Mouse (Mus musculus) G1E (cell line): ENCODE results near the gene Lig4. TPM values are rescaled to one million over a fixed set of nuclear protein-coding genes. Genes with fewer than 3 reads are reported as not detected.
A peak's percentile ranks its signal among the peaks of the same experiment; 100 is the strongest.

Experiments
- ATAC-seq: 2 replicates; pipeline ENCODE4 v1.8.0; 2016; ENCODE audit warnings: mild to moderate bottlenecking; ENCODE audit not compliant: insufficient number of reproducible peaks, poor library complexity, low FRiP score, severe bottlenecking; ENCODE audit errors: extremely low read depth
- DNase-seq: peaks from one replicate; pipeline ENCODE4 v3.0.0; 2012; ENCODE audit warnings: low spot score
- H3K27me3 ChIP-seq: 2 replicates; pipeline ENCODE4 v1.6.1; 2012; ENCODE audit warnings: mild to moderate bottlenecking, low read length, inconsistent platforms; ENCODE audit not compliant: insufficient read depth
- H3K36me3 ChIP-seq: replicated peaks from 2 replicates; pipeline ENCODE3; 2012; ENCODE audit warnings: mild to moderate bottlenecking, inconsistent platforms
- H3K4me1 ChIP-seq: 2 replicates; pipeline ENCODE4 v1.6.1; 2012; ENCODE audit warnings: low read depth, low read length, inconsistent platforms, mixed read lengths; ENCODE audit not compliant: insufficient read depth
- H3K4me3 ChIP-seq: 2 replicates; pipeline ENCODE4 v1.5.1; 2012; ENCODE audit warnings: low read depth, mild to moderate bottlenecking, inconsistent platforms, low read length, moderate library complexity, mixed read lengths
- H3K9me3 ChIP-seq: replicated peaks from 2 replicates; pipeline ENCODE4 v1.6.1; 2012; ENCODE audit warnings: inconsistent platforms
- CTCF ChIP-seq: IDR thresholded peaks from 2 replicates; pipeline ENCODE4 v1.5.1; 2012; ENCODE audit warnings: low read depth, low read length, inconsistent platforms, mixed read lengths
- GATA1 ChIP-seq: IDR thresholded peaks from 2 replicates; pipeline ENCODE4 v1.6.1; 2012; ENCODE audit warnings: borderline replicate concordance, low read length, inconsistent platforms, mixed read lengths
- GATA2 ChIP-seq: IDR thresholded peaks from 2 replicates; pipeline ENCODE4 v1.6.1; 2012; ENCODE audit warnings: low read depth, low read length, inconsistent platforms, borderline replicate concordance
- POLR2AphosphoS5 ChIP-seq: IDR thresholded peaks from 2 replicates; pipeline ENCODE4 v1.6.1; 2012; ENCODE audit warnings: low read depth, low read length, inconsistent platforms; ENCODE audit not compliant: insufficient replicate concordance
- TAL1 ChIP-seq: conservative IDR thresholded peaks from 2 replicates; pipeline ENCODE4 v1.6.1; 2012; ENCODE audit warnings: low read depth, low read length, inconsistent platforms, mixed read lengths
- polyA plus RNA-seq: library from polyadenylated mRNA; stranded (reverse); fragments of >175 nt; gene quantifications from 2 replicates; pipeline ENCODE4 v1.2.3, GENCODE M21; 2012
- total RNA-seq, 2 experiments: library from RNA; stranded (forward) in 1 of 2; stranded (reverse) in 1 of 2; fragments of 200-1000 nt in 1 of 2; fragments of >200 nt in 1 of 2; fragmentation: Nextera tagmentation in 1 of 2; gene quantifications; 2 replicates each; pipeline ENCODE4 v1.2.3; 2014 to 2017

The Lig4 gene
- total RNA-seq (2014; fragmentation: Nextera tagmentation) (4.4 and 6.1 TPM in 2 replicates), total RNA-seq (2017) (0.87 and 1.5 TPM in 2 replicates), polyA plus RNA-seq (0.28 and 0.38 TPM in 2 replicates)

DNA sequence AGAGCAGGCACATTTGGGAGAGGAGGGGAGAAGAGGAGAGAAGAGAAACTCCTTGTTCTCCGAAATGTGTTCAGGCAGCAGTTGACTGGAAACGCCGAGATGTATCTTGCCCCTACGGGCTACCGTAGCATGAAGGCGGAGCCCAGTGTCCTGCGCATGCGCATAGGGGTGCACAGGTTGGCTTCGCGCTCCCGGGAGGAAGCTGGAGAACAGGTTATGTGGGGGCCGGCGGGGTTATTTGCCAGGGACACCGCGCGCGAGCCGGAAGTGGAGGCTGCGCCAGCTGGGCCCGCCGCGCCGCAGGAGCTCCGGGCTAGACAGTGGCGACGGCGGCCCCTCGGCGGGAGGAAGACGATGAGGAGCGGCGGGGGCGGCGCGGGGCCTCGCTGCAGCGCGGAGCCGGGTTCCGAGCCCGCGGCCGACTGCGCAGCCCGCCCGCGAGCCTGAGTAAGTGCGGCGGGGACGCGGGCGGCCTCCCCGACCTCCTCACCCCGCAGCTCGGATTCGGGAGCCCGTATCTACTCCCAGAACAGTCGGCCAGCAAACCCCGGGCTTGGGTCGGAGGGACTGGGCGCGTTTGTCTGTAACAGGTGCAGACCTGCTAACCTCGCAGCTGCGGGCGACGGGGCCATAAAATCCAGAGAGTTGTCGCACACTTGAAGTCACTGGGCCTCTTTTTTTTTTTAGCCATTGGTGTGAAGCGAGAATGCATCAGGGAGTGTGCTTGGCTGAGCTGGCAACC is at the start of gene Lig4, which contains the start of gene Abhd13:
Gene Lig4 (minus strand): TSS at position 114 of the 742 bp plus-strand sequence.
Gene Abhd13 (plus strand): TSS at position 135 of the 742 bp plus-strand sequence.
- no peak for TF ChIP-seq GATA1
- TF ChIP-seq CTCF: no peak
- TF ChIP-seq GATA2: no peak
- TF ChIP-seq POLR2AphosphoS5: no peak
- no peak for TF ChIP-seq TAL1

GRCm38 (mm10) chr8:10017231-10017630 is 39.7 kb upstream of the Lig4 start:
- Histone ChIP-seq H3K27me3 (no peaks in the 10 kb centered on the region; the same call in 1 of the 2 replicates), H3K36me3 (no peaks in the 10 kb centered on the region), H3K4me1 (no peaks in the 10 kb centered on the region), H3K4me3 (no peak overlapping the region), H3K9me3 (no peaks in the 10 kb centered on the region)
- TF ChIP-seq CTCF (no peak), POLR2AphosphoS5 (no peak), GATA1 (no peak), GATA2 (no peak), TAL1 (no peak)
- ATAC-seq (no peak), DNase-seq (no peak)

More for the DNA sequence above, at the start of gene Lig4, which contains the start of gene Abhd13:
- Histone ChIP-seq H3K36me3 (peaks cover 34% of the 10 kb centered on the region), H3K27me3 (no peaks in the 10 kb centered on the region), H3K4me3 (peak within 1 kb of the TSS; percentile 85), H3K9me3 (no peaks in the 10 kb centered on the region), H3K4me1 (peaks cover 27% of the 10 kb centered on the region)
- DNase-seq (peak; percentile 91), ATAC-seq (peak; percentile 42)

DNA sequence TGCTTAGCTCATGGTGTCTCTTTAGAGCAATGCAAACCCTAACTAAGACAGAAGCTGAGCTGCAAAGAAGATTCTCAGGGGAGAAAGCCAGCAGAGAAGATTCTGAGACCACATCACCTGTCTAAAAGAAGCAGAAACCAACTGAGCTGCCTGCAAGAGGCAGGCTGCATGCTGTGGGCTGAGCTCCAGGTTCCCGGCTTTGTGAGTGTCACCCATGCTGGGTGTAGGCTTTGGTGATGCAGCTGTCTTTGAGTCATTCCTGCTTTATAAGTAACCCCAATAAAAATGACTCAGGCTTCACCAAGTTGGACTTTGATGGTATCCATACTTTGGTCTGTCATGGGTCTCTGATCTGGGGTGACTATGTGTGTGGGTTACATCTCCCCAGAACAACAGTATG is 38.8 kb upstream of the Lig4 start:
- no peaks in the 10 kb centered on the region for H3K9me3 ChIP-seq
- no peak overlapping the region for H3K4me3 ChIP-seq
- H3K27me3 ChIP-seq: no peaks in the 10 kb centered on the region; the same call in 1 of the 2 replicates
- ATAC-seq (no peak), DNase-seq (no peak)
- no peaks in the 10 kb centered on the region for H3K4me1 ChIP-seq
- H3K36me3 ChIP-seq: no peaks in the 10 kb centered on the region
- TF ChIP-seq GATA2: no peak
- no peak for TF ChIP-seq CTCF
- no peak for TF ChIP-seq GATA1
- no peak for TF ChIP-seq POLR2AphosphoS5
- TF ChIP-seq TAL1: no peak

- H3K36me3 ChIP-seq: no peaks in the 10 kb centered on the region
- H3K4me1 ChIP-seq: no peaks in the 10 kb centered on the region
- no peak overlapping the region for H3K4me3 ChIP-seq
- DNase-seq (no peak), ATAC-seq (no peak)
- H3K27me3 ChIP-seq: peaks cover 17% of the 10 kb centered on the region; the same call in 1 of the 2 replicates
- TF ChIP-seq GATA1 (no peak), TAL1 (no peak), CTCF (no peak), POLR2AphosphoS5 (no peak), GATA2 (no peak)
- no peaks in the 10 kb centered on the region for H3K9me3 ChIP-seq
These were observed 30.2 kb upstream of the Lig4 start for GRCm38 (mm10) chr8:10007660-10008028.

DNA sequence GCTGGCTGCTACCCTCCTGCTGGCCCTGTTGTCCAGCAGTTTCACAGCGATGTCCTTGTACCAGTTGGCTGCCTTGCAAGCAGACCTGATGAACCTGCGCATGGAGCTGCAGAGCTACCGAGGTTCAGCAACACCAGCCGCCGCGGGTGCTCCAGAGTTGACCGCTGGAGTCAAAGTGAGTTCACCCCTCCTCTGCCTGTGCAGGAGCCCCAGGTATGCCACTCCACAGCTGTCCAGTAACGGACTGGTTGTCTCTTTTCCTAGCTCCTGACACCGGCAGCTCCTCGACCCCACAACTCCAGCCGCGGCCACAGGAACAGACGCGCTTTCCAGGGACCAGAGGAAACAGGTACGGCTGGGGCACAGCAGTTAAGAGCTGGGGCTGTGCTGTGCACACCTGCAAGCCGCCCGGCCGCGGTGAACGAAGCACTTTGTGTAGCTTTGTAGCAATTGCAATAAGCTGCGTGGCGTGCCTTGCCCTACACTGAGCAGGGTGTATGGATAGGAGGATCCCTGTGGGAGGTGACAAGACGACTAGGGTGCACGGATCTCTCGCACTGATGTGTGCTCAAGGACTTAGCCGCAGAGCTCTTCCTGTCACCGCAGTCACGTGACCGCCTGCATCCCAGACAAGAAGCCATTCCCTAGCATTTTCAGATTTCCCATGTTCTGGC is 29.6 kb upstream of the Lig4 start:
- TF ChIP-seq TAL1: no peak
- TF ChIP-seq GATA2: no peak
- TF ChIP-seq POLR2AphosphoS5: no peak
- no peak for TF ChIP-seq CTCF
- TF ChIP-seq GATA1: no peak
- no peak for ATAC-seq
- Histone ChIP-seq H3K4me1 (no peaks in the 10 kb centered on the region), H3K4me3 (peak overlapping the region; percentile 9; the same call in 1 of the 2 replicates), H3K27me3 (peaks cover 17% of the 10 kb centered on the region; the same call in 1 of the 2 replicates), H3K9me3 (no peaks in the 10 kb centered on the region), H3K36me3 (no peaks in the 10 kb centered on the region)
- no peak for DNase-seq
